Mouse (Mus musculus) ES-E14 (cell line): ENCODE measurements around the gene Olfr616.

Experiments used
- CHD2 ChIP-seq: IDR thresholded peaks from 2 replicates; pipeline ENCODE4 v1.6.1; 2014; ENCODE audit warnings: mild to moderate bottlenecking, low read depth, low read length, inconsistent platforms
- HCFC1 ChIP-seq: IDR thresholded peaks from 2 replicates; pipeline ENCODE4 v1.6.1; 2012; ENCODE audit warnings: low read length, inconsistent platforms, borderline replicate concordance; ENCODE audit not compliant: insufficient read depth
- MAFK ChIP-seq: IDR thresholded peaks from 2 replicates; pipeline ENCODE4 v1.6.1; 2014; ENCODE audit warnings: mild to moderate bottlenecking, low read depth, low read length, inconsistent platforms; ENCODE audit not compliant: insufficient read depth
- ZC3H11A ChIP-seq: IDR thresholded peaks from 2 replicates; pipeline ENCODE4 v1.6.1; 2012; ENCODE audit warnings: low read depth, mild to moderate bottlenecking, inconsistent platforms, low read length, borderline replicate concordance
- ZNF384 ChIP-seq: IDR thresholded peaks from 2 replicates; pipeline ENCODE4 v1.6.1; 2012; ENCODE audit warnings: low read depth, low read length, inconsistent platforms

- TF ChIP-seq ZC3H11A: no peak
- no peak for TF ChIP-seq ZNF384
- TF ChIP-seq CHD2: no peak
- no peak for TF ChIP-seq HCFC1
- no peak for TF ChIP-seq MAFK
Observed at GRCm38 (mm10) chr7:103555779-103556178, 13.2 kb downstream of the Olfr616 start, which contains the start of gene Olfr615.
